Mouse (Mus musculus) thymus, adult 2 months (tissue): ENCODE results near the gene Zfp541. TPM values are rescaled to one million over a fixed set of nuclear protein-coding genes. Genes with fewer than 3 reads are reported as not detected.

Source experiments
- DNase-seq: peaks from one replicate; pipeline ENCODE4 v3.0.0; 2021
- H3K27ac ChIP-seq: fragments of 200-500 bp; 2 replicates; pipeline ENCODE4 v1.5.1; 2012; ENCODE audit warnings: low read length, control low read depth; ENCODE audit not compliant: control insufficient read depth, insufficient read depth
- H3K27me3 ChIP-seq: fragments of 200-500 bp; 2 replicates; pipeline ENCODE4 v1.6.1; 2012; ENCODE audit warnings: mild to moderate bottlenecking, low read length, moderate library complexity, mixed read lengths; ENCODE audit not compliant: control insufficient read depth, insufficient read depth
- H3K36me3 ChIP-seq: fragments of 200-500 bp; 2 replicates; pipeline ENCODE4 v1.6.1; 2012; ENCODE audit warnings: mild to moderate bottlenecking, low read length, moderate library complexity; ENCODE audit not compliant: control insufficient read depth, insufficient read depth
- H3K4me1 ChIP-seq: fragments of 200-500 bp; replicated peaks from 2 replicates; pipeline ENCODE4 v1.6.1; 2012; ENCODE audit warnings: low read length; ENCODE audit not compliant: control insufficient read depth, insufficient read depth
- H3K4me3 ChIP-seq: fragments of 200-500 bp; 2 replicates; pipeline ENCODE4 v1.5.1; 2012; ENCODE audit warnings: mild to moderate bottlenecking, low read length, control low read depth, moderate library complexity; ENCODE audit not compliant: control insufficient read depth, insufficient read depth
- CTCF ChIP-seq: fragments of 200-500 bp; IDR thresholded peaks from 2 replicates; pipeline ENCODE4 v1.5.1; 2012; ENCODE audit warnings: mild to moderate bottlenecking, control low read depth, low read length, moderate library complexity, borderline replicate concordance; ENCODE audit not compliant: control insufficient read depth, poor library complexity, insufficient read depth; ENCODE audit errors: extremely low read depth
- POLR2A ChIP-seq: fragments of 200-500 bp; IDR thresholded peaks from 2 replicates; pipeline ENCODE4 v1.6.1; 2012; ENCODE audit warnings: mild to moderate bottlenecking, low read length, control low read depth, moderate library complexity; ENCODE audit not compliant: control insufficient read depth, poor library complexity, insufficient read depth; ENCODE audit errors: extremely low read depth
- WGBS: fragments of 180-500 bp; shearing (Covaris S2); methylation state at CpG from one replicate; pipeline ENCODE4 v1.1.7; 2018; 5-methylcytosine and 5-hydroxymethylcytosine counted together
- polyA plus RNA-seq: library from polyadenylated mRNA; depleted of rRNA; stranded (reverse); fragments of >200 nt; gene quantifications from 2 replicates; pipeline ENCODE4 v1.2.3, GENCODE M21; 2012

Zfp541 gene
- polyA plus RNA-seq, 1 experiment: 0.11 TPM

- no peak for TF ChIP-seq POLR2A
- no peak for TF ChIP-seq CTCF
- Histone ChIP-seq H3K27ac (no peak overlapping the region), H3K27me3 (no peaks in the 10 kb centered on the region), H3K4me1 (0 out of 2 replicates have a peak, but pooled peaks cover 2% of the 10 kb centered on the region), H3K36me3 (peaks cover 21% of the 10 kb centered on the region), H3K4me3 (no peak overlapping the region)
- 95% methylated on average over 7 of the region's 7 CpGs for WGBS
- DNase-seq: no peak
Measured at GRCm38 (mm10) chr7:16104611-16105388, 43.2 kb downstream of the Zfp541 start.

- Histone ChIP-seq H3K36me3 (peaks cover 28% of the 10 kb centered on the region), H3K27ac (no peak overlapping the region), H3K27me3 (no peaks in the 10 kb centered on the region), H3K4me1 (no peaks in the 10 kb centered on the region), H3K4me3 (no peak overlapping the region)
- whole genome bisulfite sequencing: 95% methylated on average over 9 of the region's 9 CpGs
- TF ChIP-seq POLR2A (no peak), CTCF (no peak)
- no peak for DNase-seq
Measured at GRCm38 (mm10) chr7:16108886-16109542, 47.4 kb downstream of the Zfp541 start.

- no peak for DNase-seq
- Histone ChIP-seq H3K4me1 (no peaks in the 10 kb centered on the region), H3K4me3 (no peak overlapping the region), H3K27me3 (no peaks in the 10 kb centered on the region), H3K27ac (no peak overlapping the region), H3K36me3 (peaks cover 39% of the 10 kb centered on the region)
- WGBS: 97% methylated on average over 8 of the region's 8 CpGs
- TF ChIP-seq CTCF: no peak
- no peak for TF ChIP-seq POLR2A
Measured at GRCm38 (mm10) chr7:16110158-16110557, 48.5 kb downstream of the Zfp541 start.

- Histone ChIP-seq H3K4me3 (no peak overlapping the region), H3K4me1 (no peaks in the 10 kb centered on the region), H3K36me3 (peaks cover 40% of the 10 kb centered on the region), H3K27ac (no peak overlapping the region), H3K27me3 (no peaks in the 10 kb centered on the region)
- WGBS: 92% methylated on average over 7 of the region's 7 CpGs
- TF ChIP-seq POLR2A (no peak), CTCF (no peak)
- no peak for DNase-seq
Measured at GRCm38 (mm10) chr7:16111284-16112090, 49.9 kb downstream of the Zfp541 start.

GRCm38 (mm10) chr7:16116418-16116817 lies 54.8 kb downstream of the Zfp541 start:
- no peak for DNase-seq
- Histone ChIP-seq H3K27ac (no peak overlapping the region), H3K4me1 (no peaks in the 10 kb centered on the region; the same call in 1 of the 2 replicates), H3K36me3 (peaks cover 19% of the 10 kb centered on the region), H3K4me3 (no peak overlapping the region), H3K27me3 (no peaks in the 10 kb centered on the region; the same call in 1 of the 2 replicates)
- 96% methylated on average over 7 of the region's 7 CpGs for WGBS
- TF ChIP-seq POLR2A: no peak
- TF ChIP-seq CTCF: no peak

- H3K4me1 ChIP-seq: no peaks in the 10 kb centered on the region; the same call in 1 of the 2 replicates
- WGBS: 94% methylated on average over 3 of the region's 3 CpGs
- H3K27ac ChIP-seq: no peak overlapping the region
- H3K36me3 ChIP-seq: peaks cover 19% of the 10 kb centered on the region
- no peak overlapping the region for H3K4me3 ChIP-seq
- no peak for DNase-seq
- TF ChIP-seq CTCF (no peak), POLR2A (no peak)
- no peaks in the 10 kb centered on the region; the same call in 1 of the 2 replicates for H3K27me3 ChIP-seq
Measured at GRCm38 (mm10) chr7:16117100-16117499, 55.5 kb downstream of the Zfp541 start.
